Mouse (Mus musculus) intestine, embryonic 15.5 days (tissue): ENCODE measurements around the gene Mgat4b. TPM values are rescaled to one million over a fixed set of nuclear protein-coding genes. Genes with fewer than 3 reads are reported as not detected.
A peak's percentile ranks its signal among the peaks of the same experiment; 100 is the strongest.
"Not testable (repeated sequence)": the region's sequence is repeated elsewhere in the genome, so short reads cannot be mapped to it uniquely, and the experiment has no call there.

Experiments
- ATAC-seq: fragments of 200-750 bp; cut with Nextera tagmentation; 2 replicates; pipeline ENCODE4 v1.8.0; 2017; ENCODE audit warnings: moderate TSS enrichment, moderate library complexity
- H3K27ac ChIP-seq: fragments of 300-500 bp; sonication (generic); 2 replicates; pipeline ENCODE4 v1.5.1; 2015; ENCODE audit warnings: mild to moderate bottlenecking, inconsistent platforms
- H3K27me3 ChIP-seq: fragments of 300-500 bp; sonication (generic); replicated peaks from 2 replicates; pipeline ENCODE4 v1.6.1; 2015; ENCODE audit warnings: inconsistent platforms
- H3K36me3 ChIP-seq: fragments of 300-500 bp; sonication (generic); 2 replicates; pipeline ENCODE4 v1.6.1; 2015; ENCODE audit warnings: inconsistent platforms
- H3K4me1 ChIP-seq: fragments of 300-500 bp; sonication (generic); replicated peaks from 2 replicates; pipeline ENCODE4 v1.6.1; 2015; ENCODE audit warnings: inconsistent platforms
- H3K4me2 ChIP-seq: fragments of 300-500 bp; sonication (generic); replicated peaks from 2 replicates; pipeline ENCODE4 v1.6.1; 2015; ENCODE audit warnings: mild to moderate bottlenecking, inconsistent platforms
- H3K4me3 ChIP-seq: fragments of 300-500 bp; sonication (generic); replicated peaks from 2 replicates; pipeline ENCODE4 v1.5.1; 2015; ENCODE audit warnings: inconsistent platforms
- H3K9ac ChIP-seq: fragments of 300-500 bp; sonication (generic); 2 replicates; pipeline ENCODE4 v1.6.1; 2015; ENCODE audit warnings: inconsistent platforms
- H3K9me3 ChIP-seq: fragments of 300-500 bp; sonication (generic); 2 replicates; pipeline ENCODE4 v1.6.1; 2016; ENCODE audit warnings: inconsistent platforms
- WGBS: fragments of 180-500 bp; shearing (Covaris S2); methylation state at CpG from one replicate; pipeline ENCODE4 v1.1.7; 2015; 5-methylcytosine and 5-hydroxymethylcytosine counted together
- polyA plus RNA-seq: library from polyadenylated mRNA; unstranded; fragments of >200 nt; fragmentation: Nextera tagmentation; extraction: Ambion mirVana; gene quantifications from 2 replicates; pipeline ENCODE4 v1.2.1, GENCODE M21; 2015

Gene Mgat4b
- polyA plus RNA-seq: 29.5 and 31.5 TPM in 2 replicates

GRCm38 (mm10) chr11:50210505-50211151, at the start of gene Mgat4b, which contains the start of gene Sqstm1:
Mgat4b (plus strand) TSS chr11:50210890.
Sqstm1 (minus strand) TSS chr11:50210827.
- peaks cover 20% of the 10 kb centered on the region; the same call in 1 of the 2 replicates for H3K4me1 ChIP-seq
- no peaks in the 10 kb centered on the region for H3K27me3 ChIP-seq
- peaks cover 21% of the 10 kb centered on the region for H3K36me3 ChIP-seq
- no peaks in the 10 kb centered on the region for H3K9me3 ChIP-seq
- peak; percentile 80 for ATAC-seq
- peak within 1 kb of the TSS; percentile 67 for H3K4me2 ChIP-seq
- WGBS: under 1% methylated on average over 48 of the region's 48 CpGs
- peak within 1 kb of the TSS; percentile 96 for H3K4me3 ChIP-seq
- H3K27ac ChIP-seq: peak within 1 kb of the TSS; percentile 99
- H3K9ac ChIP-seq: peak within 1 kb of the TSS; percentile 97

GRCm38 (mm10) chr11:50161578-50162304, 48.9 kb upstream of the Mgat4b start:
- no peak overlapping the region for H3K27ac ChIP-seq
- H3K27me3 ChIP-seq: no peaks in the 10 kb centered on the region
- no peak overlapping the region for H3K9ac ChIP-seq
- H3K4me2 ChIP-seq: no peak overlapping the region
- 65% methylated on average over 10 of the region's 10 CpGs for WGBS
- H3K9me3 ChIP-seq: no peaks in the 10 kb centered on the region
- H3K4me3 ChIP-seq: no peak overlapping the region
- peak; percentile 66 for ATAC-seq
- no peaks in the 10 kb centered on the region for H3K4me1 ChIP-seq
- H3K36me3 ChIP-seq: peaks cover 39% of the 10 kb centered on the region

- Histone ChIP-seq H3K4me3 (no peak overlapping the region), H3K9ac (no peak overlapping the region), H3K4me1 (no peaks in the 10 kb centered on the region), H3K36me3 (peaks cover 32% of the 10 kb centered on the region; the same call in 1 of the 2 replicates), H3K27ac (no peak overlapping the region), H3K4me2 (no peak overlapping the region), H3K9me3 (no peaks in the 10 kb centered on the region), H3K27me3 (no peaks in the 10 kb centered on the region)
- ATAC-seq: no peak
- WGBS: 87% methylated on average over 3 of the region's 3 CpGs
Measured at GRCm38 (mm10) chr11:50162338-50163050, 48.2 kb upstream of the Mgat4b start.

- Histone ChIP-seq H3K27ac (no peak overlapping the region), H3K9me3 (no peaks in the 10 kb centered on the region), H3K36me3 (peaks cover 29% of the 10 kb centered on the region), H3K4me1 (no peaks in the 10 kb centered on the region), H3K9ac (no peak overlapping the region), H3K4me2 (no peak overlapping the region), H3K4me3 (no peak overlapping the region), H3K27me3 (no peaks in the 10 kb centered on the region)
- ATAC-seq: no peak
- WGBS: 90% methylated on average over 5 of the region's 5 CpGs
Measured at GRCm38 (mm10) chr11:50168352-50168751, 42.3 kb upstream of the Mgat4b start.

DNA sequence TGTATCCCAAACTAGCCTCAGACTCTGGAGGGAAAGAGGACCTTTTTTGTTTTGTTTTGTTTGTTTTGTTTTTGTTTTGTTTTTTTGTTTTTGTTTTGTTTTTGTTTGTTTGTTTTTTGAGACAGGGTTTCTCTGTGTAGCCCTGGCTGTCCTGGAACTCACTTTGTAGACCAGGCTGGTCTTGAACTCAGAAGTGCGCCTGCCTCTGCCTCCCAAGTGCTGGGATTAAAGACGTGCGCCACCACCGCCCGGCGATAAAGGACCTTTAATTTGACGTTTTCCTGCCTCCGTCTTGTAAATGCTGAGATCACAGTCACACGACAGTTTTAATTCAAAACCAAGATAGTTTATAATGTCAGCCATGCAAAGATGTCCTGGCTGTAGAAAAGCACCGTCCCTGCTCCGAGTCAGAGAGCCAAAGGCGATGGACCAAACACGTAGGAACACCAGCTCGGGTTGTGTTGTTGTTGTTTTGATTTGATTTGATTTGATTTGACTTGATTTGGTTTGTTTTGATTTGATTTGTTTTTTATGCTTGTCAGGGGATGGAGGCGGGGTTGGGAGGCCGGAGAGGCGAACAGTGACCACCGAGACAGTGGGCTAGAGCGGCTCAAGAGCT, 36.5 kb upstream of the Mgat4b start, which contains the start of gene Mrnip:
Gene Mrnip (plus strand): TSS at position 334 of the 619 bp plus-strand sequence.
- H3K27me3 ChIP-seq, H3K36me3 ChIP-seq, H3K9me3 ChIP-seq, H3K4me1 ChIP-seq: not testable (repeated sequence)
- ATAC-seq: peak; percentile 61
- Histone ChIP-seq H3K4me2 (peak within 1 kb of the TSS; percentile 73), H3K27ac (peak within 1 kb of the TSS; percentile 48; the same call in 1 of the 2 replicates), H3K9ac (peak within 1 kb of the TSS; percentile 73), H3K4me3 (peak within 1 kb of the TSS; percentile 70)
- 4% methylated on average over 19 of the region's 19 CpGs for whole genome bisulfite sequencing

DNA sequence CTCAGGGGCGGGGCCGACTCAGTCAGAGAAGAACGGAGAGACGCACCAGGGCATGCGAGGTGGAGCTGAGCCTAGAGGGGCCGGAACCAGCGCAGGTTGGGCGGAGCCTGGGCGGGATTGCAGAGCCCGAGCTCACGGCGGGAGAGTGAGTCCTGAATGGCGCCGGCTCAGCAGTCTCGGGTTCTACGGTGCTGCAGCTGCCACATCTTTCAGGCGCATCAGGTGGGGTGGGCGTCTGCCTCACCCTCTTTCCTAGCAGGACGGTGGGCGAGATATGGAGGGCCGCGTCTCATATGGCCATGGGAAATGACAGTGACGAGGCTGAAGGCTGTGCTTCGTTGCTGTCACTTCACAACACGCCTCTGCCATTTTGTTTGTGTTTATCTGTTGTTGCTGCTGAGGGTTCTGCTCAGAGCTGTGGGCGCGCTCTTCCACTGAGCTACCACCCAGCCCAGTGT, 35.9 kb upstream of the Mgat4b start:
- H3K4me2 ChIP-seq: peak overlapping the region; percentile 73
- peak; percentile 99 for ATAC-seq
- peaks cover 8% of the 10 kb centered on the region; the same call in 1 of the 2 replicates for H3K36me3 ChIP-seq
- WGBS: under 1% methylated on average over 27 of the region's 27 CpGs
- H3K27me3 ChIP-seq: no peaks in the 10 kb centered on the region
- H3K4me1 ChIP-seq: peaks cover 6% of the 10 kb centered on the region; the same call in 1 of the 2 replicates
- H3K9me3 ChIP-seq: no peaks in the 10 kb centered on the region
- peak overlapping the region; percentile 70 for H3K4me3 ChIP-seq
- peak overlapping the region; percentile 48; the same call in 1 of the 2 replicates for H3K27ac ChIP-seq
- H3K9ac ChIP-seq: peak overlapping the region; percentile 73

DNA sequence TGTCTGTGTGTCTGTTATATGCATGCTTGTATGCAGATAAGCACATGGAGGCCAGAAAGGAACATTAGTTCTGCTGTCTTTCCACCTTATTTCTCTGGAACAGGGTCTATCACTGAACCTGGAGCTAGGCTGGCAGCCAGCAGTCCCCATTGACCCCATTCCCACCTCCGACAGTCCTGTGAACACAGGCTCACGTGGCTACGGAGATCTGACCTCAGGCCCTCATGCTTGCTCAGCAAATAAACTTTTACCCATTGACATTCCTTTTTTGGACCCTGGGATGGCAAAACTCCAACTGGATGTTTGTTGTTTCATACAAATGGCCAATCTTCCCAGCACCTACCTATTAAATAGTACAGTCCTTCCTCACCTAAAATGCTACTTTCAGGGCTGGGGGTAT, 34.3 kb upstream of the Mgat4b start:
- Histone ChIP-seq H3K36me3 (peaks cover 1% of the 10 kb centered on the region; the same call in 1 of the 2 replicates), H3K27ac (no peak overlapping the region), H3K9ac (no peak overlapping the region), H3K9me3 (no peaks in the 10 kb centered on the region), H3K4me3 (no peak overlapping the region), H3K4me1 (peaks cover 6% of the 10 kb centered on the region; the same call in 1 of the 2 replicates), H3K27me3 (no peaks in the 10 kb centered on the region), H3K4me2 (no peak overlapping the region)
- WGBS: 57% methylated on average over 3 of the region's 3 CpGs
- no peak for ATAC-seq

GRCm38 (mm10) chr11:50177111-50177510, 33.6 kb upstream of the Mgat4b start:
- no peak overlapping the region for H3K27ac ChIP-seq
- 64% methylated on average over 6 of the region's 6 CpGs for WGBS
- no peaks in the 10 kb centered on the region for H3K36me3 ChIP-seq

GRCm38 (mm10) chr11:50178532-50179488, 31.9 kb upstream of the Mgat4b start:
- no peak overlapping the region for H3K27ac ChIP-seq
- no peak overlapping the region for H3K4me2 ChIP-seq
- H3K27me3 ChIP-seq: no peaks in the 10 kb centered on the region
- no peak overlapping the region for H3K4me3 ChIP-seq
- ATAC-seq: no peak
- H3K9ac ChIP-seq: no peak overlapping the region
- H3K9me3 ChIP-seq: no peaks in the 10 kb centered on the region
- peaks cover 8% of the 10 kb centered on the region; the same call in 1 of the 2 replicates for H3K4me1 ChIP-seq
- 71% methylated on average over 5 of the region's 5 CpGs for WGBS
- no peaks in the 10 kb centered on the region for H3K36me3 ChIP-seq

More at GRCm38 (mm10) chr11:50177111-50177510, 33.6 kb upstream of the Mgat4b start:
- no peaks in the 10 kb centered on the region for H3K27me3 ChIP-seq
- H3K4me1 ChIP-seq: peaks cover 6% of the 10 kb centered on the region; the same call in 1 of the 2 replicates
- H3K9ac ChIP-seq: no peak overlapping the region
- no peak overlapping the region for H3K4me3 ChIP-seq
- H3K4me2 ChIP-seq: no peak overlapping the region
- no peaks in the 10 kb centered on the region for H3K9me3 ChIP-seq
- ATAC-seq: no peak

GRCm38 (mm10) chr11:50180478-50181231, 30.0 kb upstream of the Mgat4b start:
- Histone ChIP-seq H3K4me3 (no peak overlapping the region), H3K4me1 (0 out of 2 replicates have a peak, but pooled peaks cover 2% of the 10 kb centered on the region), H3K9ac (no peak overlapping the region), H3K4me2 (no peak overlapping the region), H3K27me3 (no peaks in the 10 kb centered on the region), H3K27ac (no peak overlapping the region), H3K36me3 (no peaks in the 10 kb centered on the region), H3K9me3 (no peaks in the 10 kb centered on the region)
- ATAC-seq: no peak
- WGBS: 74% methylated on average over 6 of the region's 6 CpGs
